Mouse (Mus musculus): ENCODE data around the gene Nbas.

Gene Nbas

DNA sequence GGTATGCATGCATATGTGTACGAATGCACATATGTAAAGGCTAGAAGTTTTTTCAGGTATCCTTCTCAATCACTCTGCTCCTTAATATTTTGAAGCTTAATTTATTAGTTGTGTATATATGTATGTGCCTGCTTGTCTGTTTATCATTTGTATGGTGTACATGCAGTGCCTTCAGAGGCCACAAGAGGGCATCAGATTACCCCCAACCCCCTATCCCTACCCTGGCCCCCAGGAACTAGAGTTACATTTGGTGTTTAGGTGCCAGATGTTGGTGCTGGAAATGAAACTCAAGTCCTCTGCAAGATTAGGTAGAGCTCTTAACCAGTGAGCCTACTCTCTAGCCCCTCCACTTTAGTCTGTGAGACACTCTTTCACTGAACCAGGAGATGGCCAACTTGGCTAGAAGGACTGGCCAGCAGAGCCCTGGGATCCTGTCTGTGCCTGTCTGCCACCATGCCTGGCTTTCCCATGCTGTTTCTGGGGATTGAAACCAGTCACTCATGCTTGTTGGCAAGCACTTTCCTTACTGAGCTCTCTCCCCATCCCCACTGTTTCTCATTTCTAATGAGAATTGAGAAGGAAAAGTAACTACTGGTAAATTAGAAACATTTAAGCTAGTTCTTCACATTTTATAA, 263.9 kb downstream of the Nbas start:
- peak; percentile 12 for DNase-seq (ENCODE audit: low read depth, low spot score)

DNA sequence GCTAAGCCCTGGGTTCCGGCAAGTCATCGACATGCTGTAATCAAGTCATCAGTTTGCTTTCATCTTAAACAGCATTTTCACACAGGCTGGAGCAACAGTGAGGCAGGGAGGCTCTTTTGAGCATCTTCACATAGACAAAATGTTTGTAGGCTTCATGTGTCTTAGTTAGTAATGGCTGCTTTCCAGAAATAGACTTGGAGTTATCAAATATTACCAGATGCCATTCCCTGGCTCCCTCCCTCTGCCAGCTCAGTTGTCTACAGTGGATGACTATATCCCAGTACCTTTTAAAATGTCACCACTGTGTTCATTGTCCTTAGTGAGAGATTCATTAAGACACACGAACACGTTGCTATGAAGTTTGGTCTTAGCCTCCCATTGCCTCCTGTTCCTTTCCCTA, 270.2 kb downstream of the Nbas start:
- no peak for DNase-seq (ENCODE audit: low read depth, low spot score)

- no peak for DNase-seq (ENCODE audit: low read depth, low spot score)
These were observed 274.9 kb downstream of the Nbas start for GRCm38 (mm10) chr12:13543806-13544205.

DNA sequence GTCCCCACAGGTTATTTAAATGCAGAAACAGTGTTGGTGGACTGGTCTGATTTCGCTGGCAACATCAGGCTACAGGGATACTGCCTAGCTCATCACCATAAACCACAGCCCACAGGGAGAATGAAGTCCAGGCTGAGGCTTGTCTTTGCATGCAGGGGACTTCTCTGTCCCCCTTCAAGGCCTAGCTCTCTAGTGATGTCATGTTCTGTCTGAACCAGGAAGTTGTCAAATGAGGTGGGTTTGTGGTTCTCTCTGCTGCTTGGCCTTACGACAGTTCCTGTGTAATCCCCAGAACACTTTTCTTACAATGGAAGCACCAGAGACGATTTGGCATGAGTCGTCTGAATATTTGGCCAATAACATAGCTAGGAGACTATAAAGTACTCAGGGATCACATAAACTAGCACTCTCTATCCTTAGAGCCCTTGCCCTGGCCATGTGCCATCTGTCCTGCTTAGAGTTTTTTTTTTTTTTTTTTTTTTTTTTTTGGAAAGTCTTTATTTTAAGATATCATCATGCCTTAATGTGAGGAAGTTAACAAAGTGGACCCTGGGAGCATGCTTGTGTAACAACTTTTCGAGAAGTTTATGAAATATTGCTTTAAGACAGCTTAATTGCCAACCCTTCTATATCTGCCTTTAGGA, 294.8 kb downstream of the Nbas start:
- DNase-seq (ENCODE audit: low read depth, low spot score), result no peak

- no peak for DNase-seq (ENCODE audit: low read depth, low spot score)
These were observed 295.4 kb downstream of the Nbas start for GRCm38 (mm10) chr12:13564330-13564729.

GRCm38 (mm10) chr12:13566421-13566820, 297.5 kb downstream of the Nbas start:
- no peak for DNase-seq (ENCODE audit: low read depth, low spot score)

- DNase-seq (ENCODE audit: low read depth, low spot score), result no peak
These were observed 306.2 kb downstream of the Nbas start for GRCm38 (mm10) chr12:13575158-13575557.

- DNase-seq (ENCODE audit: low read depth, low spot score), result no peak
These were observed 307.0 kb downstream of the Nbas start for GRCm38 (mm10) chr12:13575605-13576600.

- DNase-seq (ENCODE audit: low read depth, low spot score), result no peak
These were observed 307.8 kb downstream of the Nbas start for GRCm38 (mm10) chr12:13576761-13577160.

- DNase-seq (ENCODE audit: low read depth, low spot score), result no peak
These were observed 311.9 kb downstream of the Nbas start for GRCm38 (mm10) chr12:13580796-13581195.

GRCm38 (mm10) chr12:13583386-13583785, 314.5 kb downstream of the Nbas start:
- DNase-seq (ENCODE audit: low read depth, low spot score), result no peak

GRCm38 (mm10) chr12:13585527-13586156, 316.7 kb downstream of the Nbas start:
- no peak for DNase-seq (ENCODE audit: low read depth, low spot score)

GRCm38 (mm10) chr12:13587675-13588074, 318.7 kb downstream of the Nbas start:
- DNase-seq (ENCODE audit: low read depth, low spot score), result no peak

- DNase-seq (ENCODE audit: low read depth, low spot score), result no peak
These were observed 320.1 kb downstream of the Nbas start for GRCm38 (mm10) chr12:13589021-13589420.

GRCm38 (mm10) chr12:13594746-13595469, 326.0 kb downstream of the Nbas start:
- peak; percentile 4 for DNase-seq (ENCODE audit: low read depth, low spot score)

GRCm38 (mm10) chr12:13597026-13597425, 328.1 kb downstream of the Nbas start:
- DNase-seq (ENCODE audit: low read depth, low spot score), result no peak

DNA sequence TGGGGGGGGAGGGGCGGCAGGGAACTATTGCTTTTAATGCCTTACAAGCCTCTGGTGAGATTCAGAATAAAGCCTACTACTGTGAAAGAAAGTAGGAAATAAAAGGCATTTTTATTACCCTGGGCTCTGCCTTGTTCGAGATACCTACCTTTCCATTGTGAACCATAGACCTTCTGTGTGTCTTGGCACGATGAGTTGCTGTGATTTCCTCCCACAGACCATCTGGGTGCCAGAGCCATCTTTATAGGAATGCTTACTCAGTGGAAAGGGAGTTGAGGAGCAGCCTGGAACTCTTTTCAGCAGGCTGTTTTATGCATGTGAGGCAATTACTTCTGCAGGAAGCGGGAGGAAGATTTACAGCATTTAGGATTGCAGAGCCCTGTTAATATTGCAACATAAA, 329.6 kb downstream of the Nbas start:
- no peak for DNase-seq (ENCODE audit: low read depth, low spot score)

DNA sequence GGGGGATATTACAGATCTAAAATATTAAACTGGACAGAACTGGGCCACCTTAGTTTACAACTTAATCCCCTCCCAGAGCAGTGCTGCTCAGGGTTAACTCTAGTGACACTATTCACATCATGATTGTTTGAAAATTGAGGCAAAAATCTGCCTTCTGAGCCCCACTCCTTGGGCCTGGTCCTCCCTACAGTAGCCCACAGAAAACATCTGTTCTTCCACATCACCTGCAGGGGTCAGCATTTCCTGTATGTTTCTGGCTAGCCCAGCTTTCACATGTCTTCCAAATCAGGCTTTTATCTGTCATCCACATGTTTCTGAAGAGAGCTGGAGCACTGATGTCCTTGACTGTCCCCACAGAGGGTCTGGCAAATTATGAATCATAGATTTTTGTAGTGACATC, 333.5 kb downstream of the Nbas start:
- DNase-seq (ENCODE audit: low read depth, low spot score), result peak; percentile 43

DNA sequence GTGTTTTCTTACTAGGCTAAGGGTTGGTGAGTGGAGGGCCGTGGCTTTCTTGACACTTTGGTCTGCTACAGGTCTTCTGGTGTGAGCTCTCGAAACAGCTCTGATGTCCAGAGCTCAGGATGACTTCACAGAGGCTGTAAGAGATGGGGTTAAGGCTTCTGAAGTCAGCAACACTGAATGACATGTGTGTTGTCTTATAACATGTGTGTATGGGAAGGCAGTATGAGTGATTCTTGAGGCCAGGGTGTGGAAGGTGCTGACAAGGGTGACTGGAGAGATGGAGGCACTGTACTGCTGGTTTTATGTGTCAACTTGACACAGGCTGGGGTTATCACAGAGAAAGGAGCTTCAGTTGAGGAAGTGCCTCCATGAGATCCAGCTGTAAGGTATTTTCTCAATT, 338.1 kb downstream of the Nbas start:
- DNase-seq (ENCODE audit: low read depth, low spot score), result no peak

DNA sequence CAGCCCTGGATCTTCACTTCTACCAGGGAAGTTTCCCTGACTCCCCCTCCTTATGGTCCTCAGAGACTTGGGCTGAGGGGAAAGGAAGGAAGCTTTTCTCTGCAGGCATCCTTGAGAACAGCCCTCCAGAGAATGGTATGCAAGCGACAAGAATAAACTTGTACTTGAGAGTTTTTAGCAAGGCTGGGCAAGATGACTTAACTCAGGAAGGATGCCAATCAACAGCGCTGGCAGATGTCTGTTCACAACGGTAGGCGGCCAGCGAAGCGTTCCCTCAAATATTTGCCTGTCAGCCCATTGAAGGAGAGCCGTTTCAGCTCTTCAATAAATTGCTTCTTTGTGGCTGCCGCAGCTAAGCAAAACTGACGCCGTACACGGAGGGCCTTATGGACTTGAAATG, 340.1 kb downstream of the Nbas start:
- DNase-seq (ENCODE audit: low read depth, low spot score), result no peak

GRCm38 (mm10) chr12:13613041-13613440, 344.1 kb downstream of the Nbas start:
- no peak for DNase-seq (ENCODE audit: low read depth, low spot score)
